Mouse (Mus musculus) brain, embryonic 18.5 days (tissue): ENCODE measurements around the gene Atp8a1.
"Not testable (repeated sequence)": the region's sequence is repeated elsewhere in the genome, so short reads cannot be mapped to it uniquely, and the experiment has no call there.

Experiments
- DNase-seq: peaks from one replicate; pipeline ENCODE4 v3.0.0-alpha.2; 2012; ENCODE audit warnings: low read depth, low spot score

Atp8a1 gene

DNA sequence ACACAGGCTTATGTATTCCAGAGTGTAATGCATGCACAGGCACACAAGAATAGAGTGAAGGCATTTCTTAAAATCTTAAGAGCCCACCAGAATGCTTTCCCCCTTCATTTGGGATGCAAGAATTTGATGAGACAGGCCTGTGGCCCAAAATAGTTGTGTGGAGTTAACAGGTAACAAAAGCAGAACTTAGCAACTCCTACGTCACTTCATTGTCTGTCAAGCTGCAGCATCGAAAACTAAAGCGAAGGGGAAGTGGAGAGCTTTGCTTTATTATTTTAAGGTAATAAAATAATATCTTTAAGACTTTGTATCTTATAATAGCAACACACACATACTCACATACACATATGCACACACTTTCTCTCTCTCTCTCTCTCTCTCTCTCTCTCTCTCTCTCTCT is 20.3 kb downstream of the Atp8a1 start:
- no peak for DNase-seq

DNA sequence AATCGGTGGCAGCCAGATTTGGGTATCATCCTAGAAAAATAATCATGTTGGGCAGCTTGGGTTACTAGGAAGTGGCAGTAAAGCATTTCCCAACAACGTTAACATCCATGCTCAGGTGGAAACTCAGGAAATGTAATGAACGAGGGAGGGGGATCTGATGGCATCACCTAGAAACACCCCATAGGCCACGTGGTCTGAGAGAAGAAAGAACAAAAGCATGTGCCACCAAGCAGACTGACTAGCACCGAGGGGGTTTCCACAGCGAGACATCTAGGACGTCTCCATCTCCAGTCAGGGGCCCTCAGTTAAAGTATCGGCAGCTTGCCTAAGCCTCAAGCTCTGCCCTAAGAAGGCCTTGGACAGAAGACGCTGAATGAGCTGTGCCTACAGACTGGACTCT is 21.0 kb downstream of the Atp8a1 start:
- no peak for DNase-seq

DNA sequence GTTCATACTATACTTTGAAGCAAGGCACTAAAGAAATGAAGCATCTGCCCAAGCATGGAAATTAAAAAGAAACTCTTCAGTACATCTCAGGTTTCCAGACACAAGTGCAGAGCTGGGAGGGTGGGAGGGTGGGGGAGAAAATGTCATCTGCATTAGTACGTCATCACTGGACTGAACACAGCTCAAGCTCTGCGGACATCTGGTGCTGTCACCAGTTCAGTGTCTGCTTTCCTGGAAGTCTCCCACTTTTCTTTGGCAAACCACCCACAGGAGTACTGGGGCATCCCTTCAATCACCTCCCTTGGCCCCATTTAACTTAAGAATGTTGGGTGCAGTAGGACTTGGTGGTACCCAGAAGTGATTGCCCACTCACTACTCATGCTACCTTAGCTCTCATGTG is 22.6 kb downstream of the Atp8a1 start:
- no peak for DNase-seq

DNA sequence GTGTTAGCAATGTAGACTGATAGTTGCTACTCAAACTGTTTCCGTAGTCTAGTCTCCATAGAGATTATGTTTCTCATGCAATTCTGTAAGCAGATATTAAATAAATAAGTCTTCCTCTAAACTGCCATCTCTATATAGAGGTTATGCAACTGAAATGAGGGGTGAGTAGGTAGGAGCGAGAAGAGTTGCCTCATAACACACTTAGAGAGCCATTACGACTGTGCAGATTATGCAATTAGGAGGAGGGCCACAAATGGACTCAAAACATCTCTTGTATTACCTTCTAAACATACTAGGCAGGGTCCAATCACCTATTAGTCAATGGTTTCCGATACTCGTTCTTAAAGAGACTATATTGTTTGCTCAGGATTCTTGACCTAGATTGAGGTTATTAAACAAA is 23.5 kb downstream of the Atp8a1 start:
- no peak for DNase-seq

DNA sequence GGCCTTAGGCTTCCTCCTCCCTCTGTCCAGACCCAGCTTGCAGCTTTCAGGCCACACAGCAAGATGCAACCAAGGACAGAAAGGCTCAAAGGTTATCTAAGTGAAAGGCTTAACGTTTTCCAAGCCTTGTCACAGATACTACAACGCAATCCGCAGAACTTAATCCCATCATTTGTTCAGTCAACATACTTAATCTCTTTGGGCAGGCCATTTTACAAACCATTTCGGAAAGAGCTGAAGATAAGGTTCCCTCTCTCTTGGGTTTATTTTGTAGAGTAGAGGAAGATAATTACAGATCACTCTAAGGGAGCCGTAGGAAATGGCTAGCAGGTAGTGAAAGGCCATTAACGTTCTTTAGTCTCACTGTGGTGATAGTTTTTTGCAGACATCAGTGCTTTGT is 24.6 kb downstream of the Atp8a1 start:
- DNase-seq = no peak

DNA sequence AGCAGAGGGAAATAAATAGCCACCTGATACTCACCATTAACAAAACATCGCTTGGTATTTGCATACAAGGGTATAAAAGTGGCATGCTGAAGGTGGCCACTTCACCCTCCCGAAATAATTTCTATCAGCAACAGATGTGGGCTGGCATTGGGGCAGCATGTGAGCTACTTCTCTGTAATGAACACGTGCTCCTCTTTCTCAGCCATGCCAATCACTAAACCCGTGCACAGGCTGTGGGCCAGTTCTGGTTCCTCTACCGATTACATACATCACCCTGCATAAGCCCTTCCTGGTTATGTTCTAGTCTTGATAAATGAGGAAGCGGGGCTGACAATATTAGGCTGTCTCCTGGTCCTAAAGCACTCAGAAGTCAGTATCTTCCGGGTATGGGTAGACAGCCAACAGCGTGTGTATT is 25.2 kb downstream of the Atp8a1 start:
- DNase-seq = no peak

DNA sequence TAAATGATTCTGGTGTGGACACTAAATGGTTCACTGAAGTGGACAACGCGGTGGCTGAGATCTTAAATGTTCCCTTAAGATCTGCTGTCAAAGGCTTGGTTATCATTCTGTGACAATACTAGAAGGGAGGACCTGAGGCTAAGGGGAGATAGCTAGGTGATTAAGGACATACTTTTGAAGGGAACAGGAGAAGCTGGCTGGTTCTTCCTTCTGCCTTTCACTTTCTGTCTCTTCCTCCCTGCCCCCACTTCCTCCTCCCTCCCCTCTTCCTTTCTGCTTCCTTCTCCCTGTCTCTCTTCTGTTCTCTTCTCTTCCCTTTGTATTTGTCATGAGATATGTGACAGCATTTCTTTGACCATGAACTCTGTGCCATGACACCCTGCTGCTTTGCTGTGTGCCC is 26.0 kb downstream of the Atp8a1 start:
- DNase-seq = no peak

DNA sequence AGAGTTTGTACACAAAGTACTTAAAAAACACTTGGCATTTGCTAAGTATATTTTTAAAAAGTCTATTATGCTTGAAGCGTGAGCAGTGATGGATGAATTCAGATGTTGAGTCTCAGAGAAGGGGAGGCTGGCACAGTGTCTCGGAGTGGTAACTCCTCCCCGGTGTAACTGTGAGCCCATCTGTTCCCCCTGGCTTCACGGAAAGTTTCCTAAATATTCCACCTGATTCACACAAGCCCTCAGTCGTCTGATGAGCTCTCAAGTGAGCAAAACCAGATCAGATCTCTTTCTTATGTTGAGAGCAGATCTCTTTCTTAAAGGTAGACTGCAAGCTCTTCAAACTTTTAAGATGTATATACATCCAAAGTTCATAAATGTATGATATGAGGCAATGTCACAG is 27.8 kb downstream of the Atp8a1 start:
- DNase-seq = no peak

DNA sequence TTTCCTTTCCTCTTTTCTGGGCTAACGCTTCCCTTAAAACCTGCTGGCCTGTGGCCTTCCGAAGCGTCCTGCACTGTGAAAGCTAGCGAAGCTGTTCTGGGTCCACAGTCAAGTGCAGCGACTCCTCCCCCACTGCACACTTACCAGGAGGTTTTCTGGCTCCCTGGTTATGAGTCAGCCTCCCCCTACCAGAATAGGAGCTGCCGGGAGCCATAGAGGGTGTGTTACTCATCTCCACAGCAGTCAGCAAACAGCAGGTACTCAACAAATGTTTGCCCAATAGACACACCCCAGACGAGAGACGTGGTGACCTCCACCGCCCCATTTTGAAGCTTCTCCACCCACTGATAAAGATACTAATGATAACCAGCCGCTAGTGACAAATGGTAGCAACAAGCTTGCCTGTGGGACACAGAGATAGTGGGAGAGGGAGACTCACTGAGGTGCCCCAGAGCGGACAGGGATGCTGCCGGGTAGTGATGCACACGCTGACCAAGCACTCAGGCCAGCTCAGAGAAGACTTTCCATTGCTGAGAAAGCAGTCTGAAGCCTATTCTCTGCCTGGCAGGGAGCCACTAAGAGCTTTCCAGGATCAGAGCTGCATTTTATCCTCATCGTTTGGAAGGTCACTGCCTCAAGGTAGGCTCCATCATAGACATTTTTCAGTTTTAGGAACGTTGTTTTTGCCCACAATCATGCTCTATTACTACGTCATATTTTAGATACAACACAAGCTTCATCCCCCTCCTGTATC is 31.5 kb downstream of the Atp8a1 start:
- no peak for DNase-seq

DNA sequence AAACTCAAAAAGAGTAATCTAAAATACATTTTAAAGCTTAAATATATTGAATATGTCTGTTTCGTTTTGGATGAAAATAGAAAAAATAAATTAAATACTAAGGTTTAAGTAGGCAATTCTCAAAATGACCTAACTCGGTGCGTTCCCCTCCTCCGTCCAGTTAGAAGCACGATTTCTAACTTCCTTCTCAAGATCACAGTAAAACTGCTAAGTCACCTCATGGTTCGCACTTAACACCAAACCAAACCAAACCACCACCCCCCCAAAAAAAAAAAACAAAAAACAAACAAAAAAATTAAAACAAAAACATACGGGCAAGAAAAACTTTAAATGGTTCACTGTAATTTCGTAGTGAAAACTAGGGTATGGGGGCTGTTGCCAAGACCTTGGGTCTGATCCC is 32.2 kb downstream of the Atp8a1 start:
- DNase-seq = not testable (repeated sequence)

DNA sequence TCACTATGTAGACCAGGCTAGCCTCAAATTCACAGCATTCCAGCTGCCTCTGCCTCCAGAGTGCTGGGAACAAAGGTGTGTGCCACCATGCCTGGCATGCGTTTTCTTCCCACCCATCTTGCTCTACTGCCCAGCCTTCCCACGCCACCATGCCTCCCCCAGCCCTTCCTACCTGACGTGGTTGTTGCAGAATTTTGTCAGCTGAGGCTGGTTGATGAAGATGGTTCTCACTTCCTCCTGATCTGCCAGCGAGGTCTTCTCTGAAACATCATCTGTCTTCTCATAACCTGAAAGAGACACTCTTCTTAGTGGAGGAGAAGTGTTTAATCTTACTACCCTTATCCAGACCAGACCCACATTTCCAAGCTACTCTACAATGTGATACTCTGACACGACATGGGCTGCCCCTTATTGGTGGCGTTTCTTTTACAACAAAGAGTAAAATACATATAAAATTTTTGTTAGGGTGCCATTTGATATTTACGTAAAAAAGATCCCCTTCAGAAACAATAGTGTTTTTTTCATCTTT is 32.7 kb downstream of the Atp8a1 start:
- DNase-seq = no peak

DNA sequence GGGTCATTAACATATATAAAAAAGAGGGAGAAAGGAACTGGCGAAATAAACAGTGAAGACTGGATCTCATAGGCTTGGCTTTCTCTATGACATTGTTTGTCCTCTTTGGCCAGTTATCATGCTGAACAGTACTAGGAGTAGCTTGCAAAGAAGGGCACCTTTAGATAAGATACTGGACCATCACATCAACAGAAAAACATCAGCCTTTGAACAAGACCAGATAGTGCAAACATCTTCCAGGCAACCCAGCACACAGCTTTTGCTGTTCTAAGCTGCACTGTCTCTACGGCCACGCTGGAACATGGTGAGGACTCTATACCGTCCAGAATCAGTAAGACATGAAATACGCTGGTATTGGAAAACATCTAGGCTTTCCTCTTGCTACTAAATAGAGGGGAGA is 33.9 kb downstream of the Atp8a1 start:
- DNase-seq = no peak

DNA sequence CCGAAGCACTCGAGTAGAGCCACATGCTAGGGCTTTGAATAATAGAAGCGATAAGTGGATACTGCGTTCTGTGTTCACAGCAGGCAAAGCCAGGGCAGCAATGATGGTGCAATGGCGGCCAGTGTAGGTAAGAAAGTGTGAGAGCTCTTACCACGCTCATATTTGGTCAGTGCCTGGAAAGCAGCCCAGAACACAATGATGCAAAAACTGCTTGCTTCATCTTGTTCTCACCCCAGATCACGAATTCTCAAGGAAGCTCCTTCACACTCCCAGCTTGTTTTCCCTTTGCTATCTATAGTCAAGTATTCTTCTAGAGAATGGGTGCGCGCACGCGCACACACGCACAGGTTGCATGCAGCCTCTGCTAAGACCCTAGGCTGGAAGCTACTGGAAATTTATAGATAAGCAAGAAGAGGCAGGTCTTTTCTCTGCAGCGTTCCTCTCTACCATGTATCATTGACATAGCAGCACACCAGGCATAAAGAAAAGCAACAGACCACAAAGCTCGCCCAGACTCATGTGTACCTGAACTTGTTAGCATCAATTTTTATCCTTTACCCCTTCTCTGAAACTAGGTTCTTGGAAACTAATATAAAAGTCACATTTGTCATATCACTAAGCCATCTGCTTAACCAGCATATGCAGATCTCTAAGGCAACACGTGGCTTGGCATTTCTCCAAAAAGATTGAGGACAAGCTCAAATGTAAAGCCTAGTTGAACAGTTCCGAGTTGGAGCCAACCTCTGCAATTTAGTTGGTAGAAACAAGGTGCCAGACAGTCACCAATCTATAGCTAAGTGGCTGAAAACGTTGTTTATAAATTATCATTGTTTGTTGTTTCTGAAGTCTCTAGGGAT is 44.8 kb downstream of the Atp8a1 start:
- peak; percentile 43 for DNase-seq

DNA sequence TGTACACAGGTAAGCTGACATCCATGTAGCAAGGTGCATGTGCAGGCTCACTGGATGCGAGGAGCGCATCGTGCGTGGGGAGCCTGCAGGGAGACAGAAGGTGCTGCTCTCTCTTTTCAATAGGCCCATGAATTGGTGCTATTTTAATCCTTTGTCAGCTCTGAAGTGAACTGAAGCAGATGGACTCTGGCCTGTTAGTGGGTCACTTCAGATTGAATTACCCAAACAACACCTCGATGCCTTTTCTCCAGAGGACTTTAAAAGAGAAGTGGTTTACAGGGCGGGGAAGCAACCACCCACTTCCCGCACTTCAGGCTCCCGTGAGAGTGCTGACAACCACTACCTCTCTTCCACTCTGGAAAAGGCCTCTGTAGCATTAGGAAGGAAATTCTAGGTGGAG is 46.4 kb downstream of the Atp8a1 start:
- DNase-seq = no peak

DNA sequence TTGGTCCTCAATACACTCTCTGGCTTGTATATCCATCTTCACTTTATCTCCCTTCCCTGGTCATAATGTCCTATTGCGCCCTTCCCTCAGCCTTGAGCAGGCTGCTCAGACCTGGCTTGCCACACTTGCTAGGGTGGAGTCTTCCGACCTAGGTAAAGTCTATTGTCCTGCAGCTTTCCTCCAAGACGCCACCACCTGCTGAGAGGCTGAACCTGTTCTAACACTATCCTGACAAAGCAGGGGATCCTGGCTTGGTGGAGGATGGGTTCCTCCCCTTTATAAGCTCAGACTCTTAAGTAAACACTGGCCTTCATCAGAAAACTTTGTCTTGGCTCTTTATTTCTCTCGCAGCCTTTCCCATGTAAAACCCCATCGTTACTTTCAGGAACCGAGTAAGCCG is 47.4 kb downstream of the Atp8a1 start:
- DNase-seq = no peak

DNA sequence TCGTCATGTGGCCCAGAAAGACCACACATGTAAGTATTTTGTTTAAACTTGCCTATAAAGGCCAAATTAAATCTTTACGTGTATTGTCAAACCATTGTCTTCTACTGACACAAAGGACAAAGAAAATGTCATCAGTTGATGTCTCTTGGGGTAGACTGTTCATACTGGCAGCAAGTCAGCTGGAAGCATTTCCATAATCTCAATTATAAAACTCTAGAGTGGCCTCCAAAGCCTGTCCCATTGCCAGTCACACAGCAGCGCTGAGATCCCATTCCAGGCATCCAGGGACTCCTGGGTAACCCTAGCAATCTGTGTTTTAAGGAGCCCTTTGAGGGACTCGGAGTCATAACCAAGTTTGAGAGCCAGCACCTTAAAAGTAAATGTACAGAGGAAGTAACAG is 48.9 kb downstream of the Atp8a1 start:
- DNase-seq = no peak

DNA sequence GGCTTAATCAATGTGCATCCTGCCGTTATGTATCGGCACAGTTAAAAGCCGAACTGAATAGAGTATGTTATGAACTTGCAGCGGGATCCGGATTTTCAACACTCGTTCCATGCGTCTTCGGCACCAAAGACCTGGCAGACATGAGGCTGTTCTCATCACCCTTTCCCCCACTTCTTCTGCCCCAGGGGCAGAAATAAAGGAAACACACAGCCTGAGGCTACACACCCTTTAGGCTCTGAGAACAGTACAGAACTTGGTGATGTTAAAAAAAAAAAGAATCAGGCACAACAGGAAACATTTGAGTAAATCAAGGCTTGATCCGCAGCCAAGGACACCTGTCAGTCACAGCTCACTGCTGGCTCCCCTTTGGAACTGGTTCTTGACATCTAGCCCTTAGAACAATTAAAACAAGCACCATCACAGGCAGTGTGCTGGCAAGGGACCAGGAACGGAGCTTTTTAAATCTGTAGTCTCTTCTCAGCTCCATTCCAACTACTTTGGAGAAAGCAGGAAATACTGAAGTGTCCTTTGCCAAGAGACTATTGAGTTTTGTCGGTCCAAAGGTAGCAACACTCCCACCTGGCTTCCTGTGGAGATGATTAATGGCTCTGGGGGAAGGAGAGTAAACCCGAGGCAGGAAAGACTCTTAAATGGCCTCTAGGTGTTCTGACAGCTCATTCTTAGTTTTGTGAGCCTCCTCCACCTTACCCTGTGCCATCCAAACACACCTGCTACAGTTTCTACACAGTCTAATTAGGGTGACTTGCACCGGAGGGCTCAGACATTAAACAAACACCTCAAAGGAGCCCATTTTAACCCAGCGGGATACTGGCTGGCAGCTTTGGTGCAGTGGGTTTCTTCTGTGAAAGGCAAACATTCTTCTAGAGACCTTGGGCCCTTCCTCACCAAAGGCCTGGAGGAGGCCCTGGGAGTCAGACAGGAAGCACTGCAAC is 50.0 kb downstream of the Atp8a1 start:
- DNase-seq = no peak

DNA sequence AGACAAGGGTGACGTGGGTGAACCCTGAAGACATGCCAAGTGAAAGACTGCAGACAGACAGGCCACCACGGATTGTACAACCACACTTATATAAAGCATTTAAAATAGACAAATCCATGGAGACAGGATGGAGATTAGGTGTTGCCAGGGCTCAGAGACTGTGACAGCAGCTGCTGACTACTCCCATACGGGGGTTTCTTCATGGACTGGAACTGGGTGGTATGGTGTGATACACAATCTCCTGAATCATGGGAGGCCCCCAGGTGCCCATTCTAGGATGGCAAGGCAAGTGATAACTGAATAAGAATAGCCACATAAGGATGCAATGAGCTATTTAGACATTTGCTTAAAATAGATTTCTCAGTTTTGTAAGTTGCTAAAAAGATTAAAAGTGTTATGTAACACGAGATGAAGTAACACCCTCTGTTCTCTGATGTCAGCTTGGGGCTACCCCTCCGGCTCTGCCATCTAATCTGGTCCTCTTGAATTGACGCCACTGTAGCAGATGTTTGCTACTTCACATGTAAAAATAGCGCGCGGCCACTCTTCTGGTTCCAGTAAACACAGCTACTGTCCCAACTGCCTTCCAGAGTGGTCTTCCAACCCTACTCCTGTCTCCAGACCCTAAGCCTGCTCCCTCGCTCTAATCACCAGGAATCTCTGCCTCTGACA is 53.0 kb downstream of the Atp8a1 start:
- DNase-seq = no peak

DNA sequence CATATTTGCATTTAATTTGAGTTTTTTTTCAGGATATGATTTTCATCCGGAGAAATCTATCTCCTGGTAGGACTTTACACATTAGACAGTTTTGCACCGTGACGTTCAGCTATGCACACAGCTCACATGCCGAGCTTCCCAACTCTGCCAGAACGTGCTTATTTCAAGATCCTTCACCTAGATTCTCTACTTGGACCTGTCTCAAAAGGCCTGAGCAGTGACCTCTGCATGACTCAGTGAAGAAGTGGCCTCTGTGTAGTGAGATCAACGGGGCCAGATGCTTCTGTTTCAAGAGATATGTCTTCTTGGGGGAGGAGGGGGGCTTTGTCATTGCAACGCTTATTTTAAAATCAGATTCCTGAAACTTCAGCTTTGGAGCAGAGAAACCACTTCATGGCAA is 64.5 kb downstream of the Atp8a1 start:
- no peak for DNase-seq

DNA sequence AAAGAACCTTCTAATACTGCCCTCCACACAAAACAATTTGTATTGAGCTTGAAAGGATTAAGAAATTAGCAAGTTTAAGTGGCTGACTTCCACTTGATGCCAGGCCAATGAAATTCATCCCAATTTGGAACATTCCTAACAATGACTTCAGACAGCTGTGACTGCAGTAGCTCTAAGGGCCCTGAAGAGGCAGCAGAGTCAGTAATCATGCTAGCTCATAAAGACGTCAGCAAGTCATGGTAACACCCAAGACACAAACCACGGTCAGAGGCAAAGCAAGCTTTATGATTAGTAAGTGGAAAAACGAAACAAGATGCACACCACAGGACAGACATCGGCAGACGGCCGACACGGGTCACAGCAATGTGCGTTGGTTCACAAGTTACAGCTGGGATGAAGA is 69.2 kb downstream of the Atp8a1 start:
- DNase-seq = peak; percentile 54

DNA sequence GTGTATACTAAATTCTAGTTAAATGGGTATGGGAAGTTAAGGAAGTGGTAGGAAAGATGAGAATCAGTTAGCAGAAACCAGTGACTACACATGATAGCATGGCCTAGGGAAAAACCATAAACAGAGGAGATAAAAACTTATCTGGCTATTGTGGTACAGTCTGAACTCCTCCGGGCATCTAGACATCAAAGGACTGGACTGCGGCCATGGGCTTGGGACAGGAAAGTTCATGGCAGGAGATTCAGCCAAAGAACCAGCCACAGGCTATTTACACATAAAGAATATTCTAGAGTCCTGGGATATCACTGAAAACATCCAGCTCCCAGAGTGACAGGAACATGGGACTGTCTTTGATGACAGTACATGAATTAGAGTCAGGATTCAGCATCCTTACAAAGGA is 73.0 kb downstream of the Atp8a1 start:
- no peak for DNase-seq
